Mouse (Mus musculus) inflammation-experienced regulatory T-cells (primary cell): ENCODE data around the gene Tnnc1. TPM values are rescaled to one million over a fixed set of nuclear protein-coding genes. Genes with fewer than 3 reads are reported as not detected.

Source experiments
- polyA plus RNA-seq, 2 experiments: library from polyadenylated mRNA; unstranded; fragments of 100-300 nt; shearing (Covaris generic); gene quantifications; one replicate each; pipeline ENCODE4 v1.2.1; 2017

The Tnnc1 gene
- polyA plus RNA-seq, result under 1 TPM in 1 of 2 experiments, not detected in 1; 0.43 TPM

DNA sequence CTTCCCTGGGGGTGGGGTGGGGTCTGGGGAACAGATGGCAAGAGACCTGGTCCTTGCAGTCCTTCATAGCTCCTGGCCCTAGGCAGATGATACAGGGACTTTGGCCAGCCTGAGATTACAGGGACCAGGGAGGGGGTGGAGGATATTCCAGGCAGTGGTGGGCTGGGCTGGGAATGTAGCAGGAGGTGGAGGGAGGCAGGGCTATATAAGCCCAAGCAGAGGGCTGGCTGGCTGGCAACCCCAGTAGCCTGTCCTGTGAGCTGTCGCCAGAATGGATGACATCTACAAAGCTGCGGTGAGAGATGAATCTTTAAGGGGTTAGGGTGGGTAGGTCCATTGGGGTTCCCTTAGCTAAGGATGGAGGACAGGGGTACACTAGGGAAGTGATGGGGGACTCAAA, at the start of gene Tnnc1:
Tnnc1 (plus strand) TSS at position 229 of the 400 bp plus-strand sequence.

DNA sequence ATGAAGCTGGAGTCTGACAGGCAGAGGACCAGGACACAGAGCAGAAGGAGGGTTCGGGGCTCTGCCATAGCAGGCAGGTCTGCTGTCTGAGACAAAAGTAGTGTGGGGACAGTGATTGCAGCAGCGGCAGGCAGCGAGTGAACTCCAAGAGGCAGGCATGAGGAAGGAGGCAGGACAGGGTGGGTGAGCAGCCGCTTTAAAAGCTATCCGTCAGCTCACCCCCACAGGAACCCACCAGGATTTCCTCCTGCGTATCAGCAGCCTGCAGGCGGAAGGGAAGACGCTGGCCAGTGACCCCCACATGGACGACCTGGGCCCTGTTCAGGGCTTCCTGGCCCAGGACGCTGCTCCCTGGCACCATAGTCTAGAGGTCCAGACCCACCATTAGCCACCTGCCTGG, 39.7 kb upstream of the Tnnc1 start, which contains the start of gene Stab1:
Stab1 (minus strand) TSS at position 217 of the 400 bp plus-strand sequence.

DNA sequence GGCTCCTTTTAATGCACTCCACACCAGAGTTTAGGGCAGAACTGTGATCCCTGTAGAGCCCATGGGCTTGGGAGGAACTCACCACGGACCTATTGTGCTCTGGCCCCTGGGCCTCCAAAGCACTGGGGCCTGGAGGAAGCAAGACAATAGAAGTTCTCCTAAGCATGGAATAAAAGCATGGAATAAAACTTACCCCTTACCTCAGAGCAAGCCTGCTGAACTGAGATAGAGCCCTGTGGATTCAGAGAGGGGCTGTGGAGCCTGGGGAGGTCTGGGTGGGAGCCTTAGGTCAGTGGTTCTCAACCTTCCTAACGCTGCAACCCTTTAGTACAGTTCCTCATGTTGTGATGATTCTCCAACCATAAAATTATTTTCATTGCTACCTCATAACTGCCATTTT, 8.7 kb downstream of the Tnnc1 start, which contains the start of gene Nisch:
Nisch (minus strand) TSS at position 101 of the 400 bp plus-strand sequence.

DNA sequence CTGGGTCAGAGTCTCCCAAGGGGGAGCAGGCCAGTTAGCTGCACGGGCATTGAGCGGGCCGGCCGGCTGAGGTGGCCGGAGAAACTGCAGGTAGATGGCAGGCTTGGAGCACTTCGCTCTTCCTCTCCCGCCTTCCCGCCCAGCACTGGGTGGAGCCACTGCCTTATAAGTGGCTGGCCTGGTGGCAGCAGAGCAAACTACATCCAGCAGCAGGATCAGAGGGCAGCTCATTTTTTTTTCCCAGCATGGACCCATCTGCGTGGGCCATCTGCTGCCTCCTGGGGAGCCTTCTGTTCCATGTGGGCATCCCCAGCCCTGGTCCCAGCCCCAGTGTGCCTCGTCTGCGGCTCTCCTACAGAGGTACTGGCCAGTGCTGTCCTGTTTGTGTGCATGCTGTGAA, 9.6 kb downstream of the Tnnc1 start, which contains the start of gene Sema3g:
Sema3g (plus strand) TSS at position 195 of the 400 bp plus-strand sequence.

DNA sequence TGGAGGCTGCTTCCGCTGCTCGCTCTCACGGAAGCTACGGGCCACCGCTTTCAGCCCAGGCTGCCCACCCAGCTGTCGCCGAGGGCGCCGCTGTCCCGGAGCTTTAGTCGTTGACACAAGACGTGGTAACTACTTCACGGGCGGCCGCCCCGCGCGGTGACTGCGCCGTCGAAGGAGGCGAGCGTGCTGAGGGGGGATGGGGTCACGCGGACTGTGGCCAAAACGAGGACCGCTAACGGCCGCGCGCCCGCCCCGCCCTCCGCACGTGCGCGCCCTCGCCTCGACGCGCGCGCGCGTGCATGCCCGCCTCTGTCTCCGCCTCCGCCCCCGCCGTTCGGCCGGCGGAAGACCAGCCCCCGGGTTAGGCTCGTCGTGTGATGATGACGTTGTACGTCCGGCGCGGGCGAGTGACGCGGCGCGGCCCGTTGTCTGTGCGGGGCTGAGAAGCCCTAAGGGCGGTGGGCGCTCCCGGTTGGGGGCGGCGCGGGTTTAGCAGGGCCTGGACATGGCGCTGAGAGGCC, 43.0 kb downstream of the Tnnc1 start, which contains the start of the genes Phf7 and Bap1:
Phf7 (minus strand) TSS at position 234 of the 521 bp plus-strand sequence.
Bap1 (plus strand) TSS at position 367 of the 521 bp plus-strand sequence.

Other genes with a start within 250 kb of the Tnnc1 start
- 10 to 100 TPM; 16.4 to 17.5 TPM for gene Glt8d1, start 206.9 kb upstream of the Tnnc1 start, polyA plus RNA-seq
- 100 to 1,000 TPM; 228 to 275 TPM for gene Spcs1, start 206.6 kb upstream of the Tnnc1 start, polyA plus RNA-seq
- gene Pbrm1, start 189.2 kb upstream of the Tnnc1 start, polyA plus RNA-seq, result 100 to 1,000 TPM; 125 to 150 TPM
- gene Gnl3, start 189.2 kb upstream of the Tnnc1 start, polyA plus RNA-seq, result 10 to 100 TPM; 77.7 to 91.1 TPM
- gene Smim4, start 79.4 kb upstream of the Tnnc1 start, polyA plus RNA-seq, result 10 to 100 TPM; 48.3 to 72.8 TPM
- 1 to 10 TPM in 1 of 2 experiments, under 1 TPM in 1; 0.99 to 2.0 TPM for gene Nt5dc2, start 77.3 kb upstream of the Tnnc1 start, polyA plus RNA-seq
- 1 to 10 TPM; 2.9 to 5.7 TPM for gene Stab1, start 39.7 kb upstream of the Tnnc1 start, polyA plus RNA-seq
- 100 to 1,000 TPM; 193 to 206 TPM for gene Nisch, start 8.6 kb downstream of the Tnnc1 start, polyA plus RNA-seq
- gene Sema3g, start 9.5 kb downstream of the Tnnc1 start, polyA plus RNA-seq, result not detected
- gene Phf7, start 43.0 kb downstream of the Tnnc1 start, polyA plus RNA-seq, result 10 to 100 TPM; 12.6 to 16.0 TPM
- 10 to 100 TPM; 72.0 to 89.0 TPM for gene Bap1, start 43.1 kb downstream of the Tnnc1 start, polyA plus RNA-seq
- under 1 TPM; 0.08 to 0.43 TPM for gene Dnah1, start 115.6 kb downstream of the Tnnc1 start, polyA plus RNA-seq
- 10 to 100 TPM; 52.6 to 63.5 TPM for gene Capn7, start 128.3 kb downstream of the Tnnc1 start, polyA plus RNA-seq
- 10 to 100 TPM; 54.3 to 55.3 TPM for gene Sh3bp5, start 227.8 kb downstream of the Tnnc1 start, polyA plus RNA-seq